Mouse (Mus musculus) heart, embryonic 10.5 days (tissue): ENCODE measurements at regions not wholly inside any gene's neighbourhood (a gene's known extent, or its start where the extent isn't known, plus 50 kb on each side); places are given as distances from the start of the nearest gene placed in this dataset.

Experiments used
- DNase-seq: peaks from one replicate; pipeline ENCODE4 v3.0.0-alpha.2; 2017; ENCODE audit warnings: low spot score
- H3K27ac ChIP-seq: fragments of 300-500 bp; sonication (generic); 2 replicates; pipeline ENCODE4 v1.5.1; 2016; ENCODE audit warnings: mild to moderate bottlenecking
- H3K27me3 ChIP-seq: fragments of 300-500 bp; sonication (generic); 2 replicates; pipeline ENCODE4 v1.6.1; 2016; ENCODE audit warnings: mild to moderate bottlenecking; ENCODE audit not compliant: poor library complexity, insufficient read depth, severe bottlenecking
- H3K36me3 ChIP-seq: fragments of 300-500 bp; sonication (generic); 2 replicates; pipeline ENCODE4 v1.6.1; 2016; ENCODE audit warnings: mild to moderate bottlenecking, moderate library complexity
- H3K4me1 ChIP-seq: fragments of 300-500 bp; sonication (generic); 2 replicates; pipeline ENCODE4 v1.6.1; 2016; ENCODE audit warnings: mild to moderate bottlenecking
- H3K4me3 ChIP-seq: fragments of 300-500 bp; sonication (generic); 2 replicates; pipeline ENCODE4 v1.5.1; 2016; ENCODE audit warnings: mild to moderate bottlenecking, moderate library complexity
- H3K9me3 ChIP-seq: fragments of 300-500 bp; sonication (generic); 2 replicates; pipeline ENCODE4 v1.6.1; 2016; ENCODE audit warnings: mild to moderate bottlenecking, moderate library complexity
- WGBS: fragments of 180-500 bp; shearing (Covaris S2); methylation state at CpG from one replicate; pipeline ENCODE4 v1.1.7; 2016; 5-methylcytosine and 5-hydroxymethylcytosine counted together

GRCm38 (mm10) chr10:119146342-119146741 is 93.5 kb downstream of the Cand1 start:
- WGBS = 52% methylated on average over 6 of the region's 6 CpGs

GRCm38 (mm10) chr10:119142866-119143265 is 97.0 kb downstream of the Cand1 start:
- Histone ChIP-seq H3K9me3 (no peaks in the 10 kb centered on the region), H3K27me3 (no peaks in the 10 kb centered on the region), H3K36me3 (no peaks in the 10 kb centered on the region), H3K4me3 (no peak overlapping the region), H3K4me1 (peaks cover 4% of the 10 kb centered on the region; the same call in 1 of the 2 replicates), H3K27ac (no peak overlapping the region)
- WGBS = 95% methylated on average over 6 of the region's 6 CpGs
- no peak for DNase-seq

More at GRCm38 (mm10) chr10:119146342-119146741, 93.5 kb downstream of the Cand1 start:
- Histone ChIP-seq H3K27me3 (no peaks in the 10 kb centered on the region), H3K4me1 (no peaks in the 10 kb centered on the region), H3K36me3 (no peaks in the 10 kb centered on the region), H3K9me3 (no peaks in the 10 kb centered on the region), H3K4me3 (no peak overlapping the region), H3K27ac (no peak overlapping the region)
- DNase-seq = no peak

GRCm38 (mm10) chr10:119142307-119142706 is 97.5 kb downstream of the Cand1 start:
- H3K27ac ChIP-seq = no peak overlapping the region
- no peaks in the 10 kb centered on the region for H3K27me3 ChIP-seq
- DNase-seq = no peak
- WGBS = 79% methylated on average over 5 of the region's 5 CpGs
- no peaks in the 10 kb centered on the region for H3K9me3 ChIP-seq
- peaks cover 4% of the 10 kb centered on the region; the same call in 1 of the 2 replicates for H3K4me1 ChIP-seq
- H3K36me3 ChIP-seq = no peaks in the 10 kb centered on the region
- no peak overlapping the region for H3K4me3 ChIP-seq

DNA sequence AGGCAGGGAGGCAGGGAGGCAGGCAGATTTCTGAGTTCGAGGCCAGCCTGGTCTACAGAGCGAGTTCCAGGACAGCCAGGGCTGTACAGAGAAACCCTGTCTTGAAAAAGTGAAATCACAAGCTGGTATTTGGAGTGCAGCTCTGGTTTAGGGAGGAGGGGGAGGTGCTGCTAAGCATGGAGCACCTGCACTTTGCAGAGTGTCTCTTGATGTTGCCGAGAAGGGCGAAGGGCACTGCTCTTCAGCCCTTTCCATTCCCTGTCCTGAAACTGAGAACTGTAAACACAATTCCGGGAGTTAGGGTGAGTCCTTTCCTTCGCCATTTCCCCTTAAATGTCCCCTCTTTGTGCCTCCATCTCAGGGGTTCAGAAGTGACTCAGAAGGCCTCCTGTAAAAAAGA is 101.6 kb downstream of the Cand1 start:
- DNase-seq = no peak
- no peaks in the 10 kb centered on the region for H3K36me3 ChIP-seq
- no peaks in the 10 kb centered on the region for H3K27me3 ChIP-seq
- H3K4me1 ChIP-seq = peaks cover 16% of the 10 kb centered on the region
- WGBS = 71% methylated on average over 6 of the region's 6 CpGs
- no peak overlapping the region for H3K27ac ChIP-seq
- no peak overlapping the region for H3K4me3 ChIP-seq
- H3K9me3 ChIP-seq = no peaks in the 10 kb centered on the region

DNA sequence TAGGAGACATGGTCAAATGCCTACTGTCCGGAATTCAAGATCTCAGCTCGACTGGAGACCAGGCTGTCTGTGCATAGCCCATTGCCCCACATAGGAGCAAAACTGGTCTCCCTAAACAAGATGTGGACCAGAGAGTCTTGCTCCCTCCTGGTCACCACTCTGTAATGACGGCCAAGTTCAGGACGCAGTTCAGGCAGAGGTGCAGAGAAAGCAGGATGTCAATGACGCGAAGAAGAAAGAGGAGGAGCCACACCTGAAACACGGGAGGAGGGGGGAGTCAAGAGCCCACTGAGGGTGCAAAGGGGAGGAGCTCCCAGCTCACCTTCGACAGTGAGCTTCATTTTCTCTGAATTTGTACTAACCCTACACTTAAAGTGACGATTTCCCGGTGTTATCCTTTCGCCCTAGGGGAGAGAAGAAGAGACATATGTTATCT is 104.3 kb downstream of the Cand1 start:
- Histone ChIP-seq H3K27ac (peak overlapping the region; percentile 85), H3K4me3 (peak overlapping the region; percentile 35), H3K36me3 (no peaks in the 10 kb centered on the region), H3K4me1 (peaks cover 16% of the 10 kb centered on the region), H3K27me3 (no peaks in the 10 kb centered on the region), H3K9me3 (no peaks in the 10 kb centered on the region)
- peak; percentile 78 for DNase-seq
- WGBS = 28% methylated on average over 11 of the region's 11 CpGs

GRCm38 (mm10) chr10:119134797-119135488 is 104.9 kb downstream of the Cand1 start:
- 29% methylated on average over 10 of the region's 10 CpGs for WGBS
- Histone ChIP-seq H3K27me3 (no peaks in the 10 kb centered on the region), H3K4me1 (peaks cover 16% of the 10 kb centered on the region), H3K27ac (peak overlapping the region; percentile 85), H3K4me3 (peak overlapping the region; percentile 35), H3K36me3 (no peaks in the 10 kb centered on the region), H3K9me3 (no peaks in the 10 kb centered on the region)
- DNase-seq = peak; percentile 91

- no peaks in the 10 kb centered on the region for H3K27me3 ChIP-seq
- no peaks in the 10 kb centered on the region for H3K9me3 ChIP-seq
- 0 out of 2 replicates have a peak overlapping the region, but pooled peaks have one; percentile 1 for H3K27ac ChIP-seq
- peak overlapping the region; percentile 38 for H3K4me3 ChIP-seq
- no peak for DNase-seq
- no peaks in the 10 kb centered on the region for H3K36me3 ChIP-seq
- WGBS = 37% methylated on average over 16 of the region's 16 CpGs
- peaks cover 13% of the 10 kb centered on the region for H3K4me1 ChIP-seq
Observed at GRCm38 (mm10) chr10:119131977-119132376, 107.9 kb downstream of the Cand1 start.

GRCm38 (mm10) chr10:119130676-119131075 is 109.2 kb downstream of the Cand1 start:
- Histone ChIP-seq H3K27me3 (no peaks in the 10 kb centered on the region), H3K4me1 (peaks cover 12% of the 10 kb centered on the region), H3K27ac (no peak overlapping the region), H3K4me3 (no peak overlapping the region), H3K36me3 (no peaks in the 10 kb centered on the region), H3K9me3 (no peaks in the 10 kb centered on the region)
- no peak for DNase-seq
- WGBS = 82% methylated on average over 6 of the region's 6 CpGs

DNA sequence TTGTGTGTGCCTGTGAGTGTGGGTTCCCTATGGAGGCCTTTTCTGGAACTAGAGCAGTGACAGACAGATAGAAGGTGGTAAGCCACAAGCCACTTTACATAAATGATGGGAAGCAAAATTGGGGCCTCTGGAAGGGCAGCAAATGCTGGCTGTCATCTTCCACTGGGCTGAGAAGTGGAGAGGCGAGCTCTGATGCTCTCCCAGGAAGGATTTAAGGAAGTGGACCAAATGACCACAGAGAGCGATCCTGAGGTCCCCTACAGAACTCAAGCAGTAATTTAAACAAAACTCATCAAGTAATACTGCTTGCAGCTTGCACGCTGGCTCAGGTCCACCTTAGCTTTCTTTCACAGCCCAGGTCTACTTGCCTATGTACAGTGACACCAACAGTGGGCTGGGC is 111.8 kb downstream of the Cand1 start:
- Histone ChIP-seq H3K27me3 (no peaks in the 10 kb centered on the region), H3K9me3 (no peaks in the 10 kb centered on the region), H3K36me3 (no peaks in the 10 kb centered on the region), H3K4me3 (no peak overlapping the region), H3K27ac (no peak overlapping the region), H3K4me1 (no peaks in the 10 kb centered on the region)
- DNase-seq = no peak
- 85% methylated on average over 3 of the region's 3 CpGs for WGBS

- 0 out of 2 replicates have a peak, but pooled peaks cover 2% of the 10 kb centered on the region for H3K9me3 ChIP-seq
- no peak overlapping the region for H3K27ac ChIP-seq
- no peaks in the 10 kb centered on the region for H3K4me1 ChIP-seq
- WGBS = 74% methylated on average over 5 of the region's 5 CpGs
- H3K4me3 ChIP-seq = no peak overlapping the region
- no peaks in the 10 kb centered on the region for H3K36me3 ChIP-seq
- no peaks in the 10 kb centered on the region for H3K27me3 ChIP-seq
- DNase-seq = no peak
Observed at GRCm38 (mm10) chr10:119123517-119123916, 116.3 kb downstream of the Cand1 start.

GRCm38 (mm10) chr10:119122347-119122746 is 117.5 kb downstream of the Cand1 start:
- 89% methylated on average over 8 of the region's 8 CpGs for WGBS
- H3K4me1 ChIP-seq = no peaks in the 10 kb centered on the region
- H3K36me3 ChIP-seq = no peaks in the 10 kb centered on the region
- H3K9me3 ChIP-seq = 0 out of 2 replicates have a peak, but pooled peaks cover 2% of the 10 kb centered on the region
- H3K27ac ChIP-seq = no peak overlapping the region
- H3K4me3 ChIP-seq = no peak overlapping the region
- no peak for DNase-seq
- H3K27me3 ChIP-seq = no peaks in the 10 kb centered on the region

- Histone ChIP-seq H3K9me3 (0 out of 2 replicates have a peak, but pooled peaks cover 2% of the 10 kb centered on the region), H3K36me3 (no peaks in the 10 kb centered on the region), H3K27ac (no peak overlapping the region), H3K27me3 (no peaks in the 10 kb centered on the region), H3K4me1 (no peaks in the 10 kb centered on the region), H3K4me3 (no peak overlapping the region)
- no peak for DNase-seq
- 79% methylated on average over 6 of the region's 6 CpGs for WGBS
Observed at GRCm38 (mm10) chr10:119121575-119121974, 118.3 kb downstream of the Cand1 start.

GRCm38 (mm10) chr10:119116843-119117390 is 122.9 kb downstream of the Cand1 start:
- Histone ChIP-seq H3K36me3 (no peaks in the 10 kb centered on the region), H3K27ac (no peak overlapping the region), H3K4me1 (peaks cover 7% of the 10 kb centered on the region), H3K27me3 (no peaks in the 10 kb centered on the region), H3K9me3 (no peaks in the 10 kb centered on the region), H3K4me3 (no peak overlapping the region)
- DNase-seq = no peak
- 81% methylated on average over 2 of the region's 2 CpGs for WGBS
